Mouse (Mus musculus): ENCODE measurements around the gene Nploc4. TPM values are rescaled to one million over a fixed set of nuclear protein-coding genes. Genes with fewer than 3 reads are reported as not detected.
A peak's percentile ranks its signal among the peaks of the same experiment; 100 is the strongest.
"Not testable (repeated sequence)": the region's sequence is repeated elsewhere in the genome, so short reads cannot be mapped to it uniquely, and the experiment has no call there.

The Nploc4 gene
- polyA plus RNA-seq, 1 experiment from 2014 or later, result 49.8 TPM

GRCm38 (mm10) chr11:120346383-120347034 lies 91.0 kb downstream of the Nploc4 start:
- H3K4me2 ChIP-seq, result peak overlapping the region; percentile 73
- peak overlapping the region; percentile 37; the same call in 1 of the 2 replicates for H3K27ac ChIP-seq
- ATAC-seq (ENCODE audit: insufficient number of reproducible peaks, insufficient read depth, low FRiP score, low TSS enrichment, low read depth); H3K27me3 ChIP-seq; H3K9me3 ChIP-seq: not testable (repeated sequence)
- peaks cover 24% of the 10 kb centered on the region for H3K36me3 ChIP-seq
- peak overlapping the region; percentile 47 for H3K4me3 ChIP-seq (replicated peaks)
- H3K9ac ChIP-seq (replicated peaks), result peak overlapping the region; percentile 59
- peaks cover 24% of the 10 kb centered on the region for H3K4me1 ChIP-seq (replicated peaks)
- WGBS, result 62% methylated on average over 11 of the region's 13 CpGs

DNA sequence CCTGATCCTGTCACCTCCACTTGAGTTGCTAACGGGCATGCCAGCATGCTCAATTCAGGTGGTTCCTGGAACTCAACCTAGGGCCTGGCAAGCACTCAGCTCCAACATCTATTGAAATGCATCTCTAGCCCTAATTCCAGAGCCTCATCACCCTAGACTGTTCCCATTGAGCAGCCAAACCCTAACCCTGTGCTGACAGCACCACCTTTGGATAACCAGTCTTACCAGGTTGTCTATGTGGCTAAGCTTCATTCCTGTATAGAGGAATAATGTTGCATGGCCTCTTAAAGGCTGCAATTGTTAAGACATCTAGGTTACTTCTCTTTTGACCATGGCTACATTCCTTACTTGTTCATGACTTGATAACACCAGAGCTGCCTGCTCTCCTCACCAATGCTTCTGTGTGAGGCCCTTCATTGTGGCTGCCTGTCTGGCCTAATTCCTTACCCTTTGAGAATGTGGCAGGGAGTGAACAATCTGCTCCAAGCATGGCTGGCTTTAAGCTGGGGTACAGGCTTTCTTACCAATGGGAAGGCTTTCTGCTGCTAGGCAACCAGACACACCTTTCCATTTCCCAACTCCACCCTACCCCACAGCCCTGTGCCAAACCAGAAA lies 92.3 kb downstream of the Nploc4 start:
- Histone ChIP-seq H3K9ac (replicated peaks) (peak overlapping the region; percentile 40; the same call in 1 of the 2 replicates), H3K27me3 (no peaks in the 10 kb centered on the region), H3K4me1 (replicated peaks) (peaks cover 14% of the 10 kb centered on the region), H3K27ac (peak overlapping the region; percentile 64), H3K4me3 (replicated peaks) (peak overlapping the region; percentile 27), H3K4me2 (peak overlapping the region; percentile 52), H3K36me3 (peaks cover 22% of the 10 kb centered on the region), H3K9me3 (no peaks in the 10 kb centered on the region)
- no peak for ATAC-seq (ENCODE audit: insufficient number of reproducible peaks, insufficient read depth, low FRiP score, low TSS enrichment, low read depth)
- 34% methylated on average over 1 of the region's 1 CpGs for WGBS

DNA sequence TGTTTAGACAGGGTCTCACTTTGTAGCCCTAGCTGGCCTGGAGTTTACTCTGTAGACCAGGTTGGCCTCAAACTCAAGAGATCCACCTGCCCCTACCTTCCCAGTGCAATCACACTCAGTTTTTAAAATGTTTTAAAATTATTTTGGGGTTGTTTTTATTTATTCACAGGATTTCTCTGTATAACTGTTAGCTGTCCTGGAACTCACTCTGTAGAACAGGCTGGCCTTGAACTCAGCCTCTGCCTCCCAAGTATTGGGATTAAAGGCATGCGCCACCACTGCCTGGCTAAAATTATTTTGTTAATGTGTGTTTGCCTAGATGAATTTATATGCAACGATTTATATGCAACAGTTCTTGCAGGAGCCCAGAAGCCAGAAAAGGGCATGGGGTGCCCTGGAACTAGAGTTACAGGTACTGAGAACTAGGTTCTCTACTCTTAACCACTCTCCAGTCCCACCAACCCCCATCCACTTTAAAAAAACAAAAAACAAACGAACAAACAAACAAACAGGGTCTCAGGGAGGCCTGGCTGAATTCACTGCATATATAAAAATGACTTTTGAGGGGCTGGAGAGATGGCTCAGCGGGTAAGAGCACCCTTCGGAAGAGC lies 93.1 kb downstream of the Nploc4 start:
- Histone ChIP-seq H3K4me3 (replicated peaks) (no peak overlapping the region), H3K27me3 (no peaks in the 10 kb centered on the region), H3K9me3 (no peaks in the 10 kb centered on the region), H3K4me2 (no peak overlapping the region), H3K4me1 (replicated peaks) (peaks cover 10% of the 10 kb centered on the region), H3K27ac (peak overlapping the region; percentile 75), H3K36me3 (peaks cover 22% of the 10 kb centered on the region), H3K9ac (replicated peaks) (no peak overlapping the region)
- ATAC-seq (ENCODE audit: insufficient number of reproducible peaks, insufficient read depth, low FRiP score, low TSS enrichment, low read depth), result no peak
- 57% methylated on average over 5 of the region's 5 CpGs for WGBS

DNA sequence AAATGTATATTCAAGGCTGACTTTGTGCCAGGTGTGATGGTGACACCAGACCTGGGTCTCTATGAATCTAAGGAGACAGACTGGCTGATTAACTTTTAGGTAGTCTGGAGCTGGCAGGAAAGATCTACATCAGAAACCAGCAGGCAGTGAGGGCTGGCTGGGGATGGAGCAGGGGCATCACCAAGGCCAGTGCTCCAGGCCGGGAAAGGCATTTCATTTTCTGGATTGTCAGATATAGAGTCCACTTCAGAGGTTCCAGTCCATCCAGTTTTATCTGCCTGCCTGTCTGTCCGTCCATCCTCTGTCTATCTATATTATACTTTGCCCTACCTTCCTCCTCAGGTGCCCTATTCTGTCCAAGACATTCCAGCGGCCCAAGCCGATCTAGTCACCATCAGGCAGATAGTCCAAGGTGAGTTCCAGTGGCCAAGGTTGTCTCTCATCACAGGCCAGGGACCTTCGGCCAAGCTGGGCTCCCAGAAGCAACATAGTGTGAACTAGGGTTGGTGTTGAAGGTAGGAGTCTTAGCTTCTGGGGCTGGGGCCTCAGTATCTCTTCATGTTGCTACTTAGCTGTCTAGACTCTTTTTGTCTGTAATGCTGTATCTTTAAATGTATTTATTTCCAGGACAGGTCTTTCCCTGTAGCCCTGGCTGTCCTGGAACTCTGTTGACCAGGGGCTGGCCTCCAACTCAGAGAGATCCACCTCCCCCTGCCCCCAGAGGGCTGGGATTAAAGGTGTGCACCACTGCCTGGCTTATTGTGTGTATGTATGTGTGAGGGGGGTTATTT lies 93.8 kb downstream of the Nploc4 start:
- no peak overlapping the region for H3K4me2 ChIP-seq
- peaks cover 6% of the 10 kb centered on the region for H3K4me1 ChIP-seq (replicated peaks)
- H3K9ac ChIP-seq (replicated peaks), result no peak overlapping the region
- no peaks in the 10 kb centered on the region for H3K27me3 ChIP-seq
- H3K4me3 ChIP-seq (replicated peaks), result no peak overlapping the region
- no peak for ATAC-seq (ENCODE audit: insufficient number of reproducible peaks, insufficient read depth, low FRiP score, low TSS enrichment, low read depth)
- peaks cover 22% of the 10 kb centered on the region for H3K36me3 ChIP-seq
- peak overlapping the region; percentile 75 for H3K27ac ChIP-seq
- no peaks in the 10 kb centered on the region for H3K9me3 ChIP-seq
- WGBS, result 68% methylated on average over 5 of the region's 5 CpGs

DNA sequence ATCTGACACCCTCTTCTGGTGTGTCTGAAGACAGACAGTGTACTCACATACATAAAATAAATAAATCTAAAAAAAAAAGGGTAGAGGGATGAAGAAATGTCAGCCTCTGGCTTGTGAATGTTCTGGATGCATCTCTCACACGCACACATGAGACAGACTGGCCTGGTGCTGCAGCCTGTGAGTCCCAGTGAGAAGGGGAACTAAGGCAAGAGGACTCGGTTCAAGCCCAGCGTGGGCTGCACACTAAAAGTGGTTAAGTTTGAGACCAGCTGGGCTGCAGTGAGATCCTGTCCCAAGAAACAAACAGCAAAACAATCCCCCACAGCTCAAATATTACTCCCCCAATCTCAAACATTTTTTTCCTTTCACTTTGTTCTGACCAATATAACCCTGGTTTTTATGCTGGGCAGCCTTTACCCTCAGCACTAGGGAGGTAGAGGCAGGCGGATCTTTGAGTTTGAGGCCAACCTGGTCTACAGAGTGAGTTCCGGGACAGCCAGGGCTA lies 94.8 kb downstream of the Nploc4 start:
- Histone ChIP-seq H3K4me3 (replicated peaks) (no peak overlapping the region), H3K9ac (replicated peaks) (no peak overlapping the region), H3K4me2 (no peak overlapping the region), H3K4me1 (replicated peaks) (peaks cover 6% of the 10 kb centered on the region), H3K9me3 (no peaks in the 10 kb centered on the region), H3K27ac (no peak overlapping the region), H3K27me3 (no peaks in the 10 kb centered on the region), H3K36me3 (peaks cover 22% of the 10 kb centered on the region)
- no peak for ATAC-seq (ENCODE audit: insufficient number of reproducible peaks, insufficient read depth, low FRiP score, low TSS enrichment, low read depth)
- 85% methylated on average over 5 of the region's 5 CpGs for WGBS

DNA sequence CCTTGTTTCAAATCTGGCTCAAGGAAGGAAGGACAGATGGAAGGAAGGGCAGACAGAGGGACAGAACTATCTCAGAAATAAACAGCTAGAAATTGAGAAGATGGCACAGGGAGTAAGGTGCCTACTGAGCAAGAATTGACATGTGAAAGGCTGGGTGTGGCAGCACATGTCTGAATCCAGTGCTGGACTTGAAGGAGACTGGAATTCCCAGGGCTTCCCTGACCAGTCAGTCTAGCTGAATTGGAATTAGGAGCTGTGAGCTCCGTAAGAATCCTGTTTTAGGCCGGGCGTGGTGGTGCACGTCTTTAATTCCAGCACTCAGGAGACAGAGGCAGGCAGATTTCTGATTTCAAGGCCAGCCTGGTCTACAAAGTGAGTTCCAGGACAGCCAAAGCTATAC lies 95.8 kb downstream of the Nploc4 start:
- Histone ChIP-seq H3K9ac (replicated peaks) (no peak overlapping the region), H3K9me3 (no peaks in the 10 kb centered on the region), H3K27me3 (no peaks in the 10 kb centered on the region), H3K36me3 (peaks cover 15% of the 10 kb centered on the region), H3K27ac (no peak overlapping the region), H3K4me3 (replicated peaks) (no peak overlapping the region), H3K4me2 (no peak overlapping the region), H3K4me1 (replicated peaks) (peaks cover 6% of the 10 kb centered on the region)
- no peak for ATAC-seq (ENCODE audit: insufficient number of reproducible peaks, insufficient read depth, low FRiP score, low TSS enrichment, low read depth)
- WGBS, result 91% methylated on average over 4 of the region's 4 CpGs

DNA sequence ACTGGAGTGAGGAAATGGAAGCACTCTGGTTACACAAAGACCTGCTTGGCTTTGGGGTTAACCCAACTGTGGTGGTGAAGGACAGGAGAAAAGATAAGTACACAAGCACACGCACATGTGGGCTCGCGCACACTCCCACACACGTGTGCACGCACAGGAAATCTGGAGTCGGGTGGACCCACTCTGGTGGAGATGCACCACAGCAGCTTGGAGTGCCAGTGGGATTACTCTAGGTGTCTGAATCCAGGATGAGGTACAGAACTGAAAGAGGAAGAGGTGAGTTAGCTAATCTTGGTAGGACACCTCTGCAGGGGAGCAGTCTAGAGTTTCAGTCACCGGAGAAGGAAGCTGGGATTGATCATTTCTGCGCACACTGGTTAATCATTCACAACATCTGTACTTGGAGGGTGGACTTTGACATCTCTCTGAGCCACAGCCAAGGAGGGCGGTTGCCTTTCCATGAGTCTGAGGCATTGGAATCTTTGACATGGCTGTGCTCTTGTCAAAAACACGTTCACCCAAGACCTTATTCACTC lies 97.5 kb downstream of the Nploc4 start:
- no peak overlapping the region for H3K4me3 ChIP-seq (replicated peaks)
- no peak for ATAC-seq (ENCODE audit: insufficient number of reproducible peaks, insufficient read depth, low FRiP score, low TSS enrichment, low read depth)
- H3K9ac ChIP-seq (replicated peaks), result no peak overlapping the region
- H3K27ac ChIP-seq, result no peak overlapping the region
- no peaks in the 10 kb centered on the region for H3K9me3 ChIP-seq
- peaks cover 1% of the 10 kb centered on the region; the same call in 1 of the 2 replicates for H3K4me1 ChIP-seq (replicated peaks)
- 91% methylated on average over 10 of the region's 10 CpGs for WGBS
- H3K36me3 ChIP-seq, result peaks cover 5% of the 10 kb centered on the region
- H3K4me2 ChIP-seq, result no peak overlapping the region
- H3K27me3 ChIP-seq, result no peaks in the 10 kb centered on the region

DNA sequence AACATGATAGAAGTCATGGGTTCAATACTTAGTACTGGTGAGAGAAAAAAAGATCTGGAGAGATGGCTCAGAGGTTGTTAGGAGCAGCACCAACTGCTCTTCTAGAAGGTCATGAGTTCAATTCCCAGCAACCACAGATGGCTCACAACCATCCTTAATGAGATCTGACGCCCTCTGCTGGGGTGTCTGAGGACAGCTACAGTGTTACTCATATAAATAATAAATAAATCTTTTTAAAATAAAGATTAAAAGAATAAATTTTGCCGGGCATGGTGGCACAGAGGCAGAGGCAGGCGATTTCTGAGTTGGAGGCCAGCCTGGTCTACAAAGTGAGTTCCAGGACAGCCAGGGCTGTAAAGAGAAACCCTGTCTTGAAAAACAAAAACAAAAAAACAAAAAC lies 98.7 kb downstream of the Nploc4 start:
- ATAC-seq (ENCODE audit: insufficient number of reproducible peaks, insufficient read depth, low FRiP score, low TSS enrichment, low read depth), result no peak
- Histone ChIP-seq H3K36me3 (no peaks in the 10 kb centered on the region), H3K27ac (no peak overlapping the region), H3K9me3 (0 out of 2 replicates have a peak, but pooled peaks cover 4% of the 10 kb centered on the region), H3K4me3 (replicated peaks) (no peak overlapping the region), H3K4me2 (no peak overlapping the region), H3K9ac (replicated peaks) (no peak overlapping the region), H3K4me1 (replicated peaks) (no peaks in the 10 kb centered on the region), H3K27me3 (no peaks in the 10 kb centered on the region)
- WGBS, result 72% methylated on average over 3 of the region's 3 CpGs

GRCm38 (mm10) chr11:120337447-120337846 lies 100.1 kb downstream of the Nploc4 start:
- H3K4me1 ChIP-seq (replicated peaks), result no peaks in the 10 kb centered on the region
- H3K27me3 ChIP-seq, result no peaks in the 10 kb centered on the region
- no peaks in the 10 kb centered on the region for H3K36me3 ChIP-seq
- 34% methylated on average over 2 of the region's 2 CpGs for WGBS
- H3K27ac ChIP-seq, result no peak overlapping the region
- no peak for ATAC-seq (ENCODE audit: insufficient number of reproducible peaks, insufficient read depth, low FRiP score, low TSS enrichment, low read depth)
- 0 out of 2 replicates have a peak, but pooled peaks cover 4% of the 10 kb centered on the region for H3K9me3 ChIP-seq
- H3K4me2 ChIP-seq, result no peak overlapping the region
- no peak overlapping the region for H3K9ac ChIP-seq (replicated peaks)
- H3K4me3 ChIP-seq (replicated peaks), result no peak overlapping the region

DNA sequence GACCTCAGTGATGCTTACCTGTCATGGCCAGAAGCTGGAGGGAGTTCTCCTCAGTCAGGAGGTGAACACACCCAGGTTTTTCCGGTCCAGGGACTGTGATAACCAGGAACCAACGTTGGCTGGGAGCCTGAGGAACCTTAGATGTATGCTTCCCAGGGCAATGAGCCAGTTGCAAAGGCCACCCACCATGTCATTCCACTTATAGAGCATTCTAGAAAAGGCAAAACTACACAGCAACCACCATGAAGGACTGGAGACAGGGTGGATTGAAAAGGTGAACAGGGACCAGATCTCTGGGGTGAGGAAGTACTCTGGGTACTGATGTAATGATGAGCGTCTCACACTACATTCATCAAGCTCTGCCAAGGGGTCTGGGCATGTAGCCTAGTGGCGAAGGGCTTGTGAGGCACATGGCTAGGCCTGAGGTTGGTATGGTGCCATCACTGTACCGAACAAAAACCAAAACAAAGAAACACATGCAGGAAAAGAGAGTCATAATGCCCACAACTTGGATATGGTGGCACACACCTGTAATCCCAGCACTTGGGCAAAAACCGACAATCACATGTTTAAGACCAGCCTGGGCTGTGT lies 102.0 kb downstream of the Nploc4 start:
- no peak overlapping the region for H3K27ac ChIP-seq
- no peak overlapping the region for H3K9ac ChIP-seq (replicated peaks)
- ATAC-seq (ENCODE audit: insufficient number of reproducible peaks, insufficient read depth, low FRiP score, low TSS enrichment, low read depth), result no peak
- no peaks in the 10 kb centered on the region for H3K27me3 ChIP-seq
- 0 out of 2 replicates have a peak, but pooled peaks cover 4% of the 10 kb centered on the region for H3K9me3 ChIP-seq
- WGBS, result 86% methylated on average over 6 of the region's 6 CpGs
- no peaks in the 10 kb centered on the region for H3K4me1 ChIP-seq (replicated peaks)
- no peaks in the 10 kb centered on the region for H3K36me3 ChIP-seq
- no peak overlapping the region for H3K4me3 ChIP-seq (replicated peaks)
- H3K4me2 ChIP-seq, result no peak overlapping the region
